Mouse (Mus musculus): Measurements from ENCODE around the gene Tsen54. TPM values are rescaled to one million over a fixed set of nuclear protein-coding genes. Genes with fewer than 3 reads are reported as not detected.

The Tsen54 gene
- polyA plus RNA-seq (2015; fragmentation: Illumina TruSeq; extraction: RNeasy Lipid Tissue Mini Kit (QIAGEN cat#74804); ENCODE audit: low read depth, low replicate concordance), result 10.9 TPM

GRCm38 (mm10) chr11:115814605-115815450 is at the start of gene Tsen54:
TSS of gene Tsen54 (plus strand) at chr11:115814724.

GRCm38 (mm10) chr11:115765103-115765606 is 49.4 kb upstream of the Tsen54 start, which contains the start of gene Tmem94:
TSS of gene Tmem94 (plus strand) at chr11:115765433.

GRCm38 (mm10) chr11:115813507-115814296 is 822 bp upstream of the Tsen54 start, which contains the start of gene Caskin2:
TSS of gene Caskin2 (minus strand) at chr11:115813639.

GRCm38 (mm10) chr11:115823774-115824740 is 9.5 kb downstream of the Tsen54 start, which contains the start of gene Llgl2:
TSS of gene Llgl2 (plus strand) at chr11:115824049.

GRCm38 (mm10) chr11:115858354-115858753 is 43.8 kb downstream of the Tsen54 start, which contains the start of gene Myo15b:
TSS of gene Myo15b (plus strand) at chr11:115858406.

Other genes starting within 250 kb of the Tsen54 start
- gene Mrps7, start 210.8 kb upstream of the Tsen54 start, polyA plus RNA-seq (2015; fragmentation: Illumina TruSeq; extraction: RNeasy Lipid Tissue Mini Kit (QIAGEN cat#74804); ENCODE audit: low read depth, low replicate concordance), result 69.8 TPM
- 44.8 TPM for gene Gga3, start 210.7 kb upstream of the Tsen54 start, polyA plus RNA-seq (2015; fragmentation: Illumina TruSeq; extraction: RNeasy Lipid Tissue Mini Kit (QIAGEN cat#74804); ENCODE audit: low read depth, low replicate concordance)
- 27.5 TPM for gene Mif4gd, start 201.8 kb upstream of the Tsen54 start, polyA plus RNA-seq (2015; fragmentation: Illumina TruSeq; extraction: RNeasy Lipid Tissue Mini Kit (QIAGEN cat#74804); ENCODE audit: low read depth, low replicate concordance)
- gene Slc25a19, start 186.4 kb upstream of the Tsen54 start, polyA plus RNA-seq (2015; fragmentation: Illumina TruSeq; extraction: RNeasy Lipid Tissue Mini Kit (QIAGEN cat#74804); ENCODE audit: low read depth, low replicate concordance), result 64.2 TPM
- gene Grb2, start 106.1 kb upstream of the Tsen54 start, polyA plus RNA-seq (2015; fragmentation: Illumina TruSeq; extraction: RNeasy Lipid Tissue Mini Kit (QIAGEN cat#74804); ENCODE audit: low read depth, low replicate concordance), result 134 TPM
- 27.0 TPM for gene Tmem94, start 49.3 kb upstream of the Tsen54 start, polyA plus RNA-seq (2015; fragmentation: Illumina TruSeq; extraction: RNeasy Lipid Tissue Mini Kit (QIAGEN cat#74804); ENCODE audit: low read depth, low replicate concordance)
- gene Caskin2, start 1.1 kb upstream of the Tsen54 start, polyA plus RNA-seq (2015; fragmentation: Illumina TruSeq; extraction: RNeasy Lipid Tissue Mini Kit (QIAGEN cat#74804); ENCODE audit: low read depth, low replicate concordance), result 13.2 TPM
- gene Llgl2, start 9.3 kb downstream of the Tsen54 start, polyA plus RNA-seq (2015; fragmentation: Illumina TruSeq; extraction: RNeasy Lipid Tissue Mini Kit (QIAGEN cat#74804); ENCODE audit: low read depth, low replicate concordance), result 5.6 TPM
- 0.82 TPM for gene Myo15b, start 43.7 kb downstream of the Tsen54 start, polyA plus RNA-seq (2015; fragmentation: Illumina TruSeq; extraction: RNeasy Lipid Tissue Mini Kit (QIAGEN cat#74804); ENCODE audit: low read depth, low replicate concordance)
- 0.70 TPM for gene Smim5, start 85.2 kb downstream of the Tsen54 start, polyA plus RNA-seq (2015; fragmentation: Illumina TruSeq; extraction: RNeasy Lipid Tissue Mini Kit (QIAGEN cat#74804); ENCODE audit: low read depth, low replicate concordance)
- gene Smim6, start 97.3 kb downstream of the Tsen54 start, polyA plus RNA-seq (2015; fragmentation: Illumina TruSeq; extraction: RNeasy Lipid Tissue Mini Kit (QIAGEN cat#74804); ENCODE audit: low read depth, low replicate concordance), result not detected
- 55.3 TPM for gene Sap30bp, start 118.6 kb downstream of the Tsen54 start, polyA plus RNA-seq (2015; fragmentation: Illumina TruSeq; extraction: RNeasy Lipid Tissue Mini Kit (QIAGEN cat#74804); ENCODE audit: low read depth, low replicate concordance)
- 19.8 TPM for gene Recql5, start 118.8 kb downstream of the Tsen54 start, polyA plus RNA-seq (2015; fragmentation: Illumina TruSeq; extraction: RNeasy Lipid Tissue Mini Kit (QIAGEN cat#74804); ENCODE audit: low read depth, low replicate concordance)
- 8.7 TPM for gene Itgb4, start 160.0 kb downstream of the Tsen54 start, polyA plus RNA-seq (2015; fragmentation: Illumina TruSeq; extraction: RNeasy Lipid Tissue Mini Kit (QIAGEN cat#74804); ENCODE audit: low read depth, low replicate concordance)
- gene Galk1, start 198.0 kb downstream of the Tsen54 start, polyA plus RNA-seq (2015; fragmentation: Illumina TruSeq; extraction: RNeasy Lipid Tissue Mini Kit (QIAGEN cat#74804); ENCODE audit: low read depth, low replicate concordance), result 17.0 TPM
- gene H3f3b, start 213.2 kb downstream of the Tsen54 start, polyA plus RNA-seq (2015; fragmentation: Illumina TruSeq; extraction: RNeasy Lipid Tissue Mini Kit (QIAGEN cat#74804); ENCODE audit: low read depth, low replicate concordance), result 240 TPM
- 13.7 TPM for gene Unk, start 215.6 kb downstream of the Tsen54 start, polyA plus RNA-seq (2015; fragmentation: Illumina TruSeq; extraction: RNeasy Lipid Tissue Mini Kit (QIAGEN cat#74804); ENCODE audit: low read depth, low replicate concordance)

All from brain, adult 10 weeks (tissue).